Comparison of ENCODE assay signal across 8 mouse cellular contexts in genomic region chr13:55600657-55601056, GRCm38 (mm10). TPM values are rescaled to one million over a fixed set of nuclear protein-coding genes. Genes with fewer than 3 reads are reported as not detected.
DNase-seq lines count a peak whose midpoint lies in the region; ATAC-seq and TF ChIP-seq lines count a peak whose summit lies in the region.

No protein-coding gene starts in this region.

- no peak for TF ChIP-seq POLR2A in kidney, adult 2 months (IDR thresholded peaks at IDR 0.05; ENCODE audit: low read depth, low read length)
- no peak for TF ChIP-seq POLR2A in bone marrow macrophage, adult 2 months (IDR thresholded peaks at IDR 0.05; ENCODE audit: borderline replicate concordance, low read depth, low read length)
- TF ChIP-seq POLR2A in small intestine, adult 2 months (IDR thresholded peaks at IDR 0.05; ENCODE audit: low read depth, low read length): no peak

- H3K9me3 ChIP-seq in lung, embryonic 14.5 days (ENCODE audit: low read depth, low read length): no peaks in the 10 kb centered on the region

- peak; percentile 32 for DNase-seq in kidney, adult 2 months
- DNase-seq in kidney, adult 11 months: no peak
- peak; percentile 21 for DNase-seq in lung, embryonic 14.5 days
- DNase-seq in left cerebral cortex, adult 9 months (ENCODE audit: low spot score in 2 of 2): no peak
- no peak for DNase-seq in cerebellum, postnatal 36 days

- 7% methylated on average over 9 of the region's 9 CpGs for WGBS in kidney, adult 2 months
- 13% methylated on average over 9 of the region's 9 CpGs for WGBS in lung, embryonic 14.5 days
- WGBS in small intestine, adult 2 months: 7% methylated on average over 9 of the region's 9 CpGs

- ATAC-seq in hematopoietic stem cell, adult 5-6 weeks (replicated peaks in 1 of 2; ENCODE audit: insufficient read depth in 1 of 2, low FRiP score in 2 of 2, low TSS enrichment in 1 of 2, low read depth in 1 of 2, poor library complexity in 2 of 2, severe bottlenecking in 2 of 2): peak; percentile 35 to 58; a peak in 2 of 4 replicates
- no peak for ATAC-seq in lung, embryonic 14.5 days (ENCODE audit: insufficient read depth)

- peak overlapping the region; percentile 81 for H3K9ac ChIP-seq in lung, embryonic 14.5 days

- peak overlapping the region; percentile 98 for H3K4me3 ChIP-seq in kidney, adult 2 months (ENCODE audit: insufficient read depth, low read depth, low read length)
- peak overlapping the region; percentile 80 for H3K4me3 ChIP-seq in bone marrow macrophage, adult 2 months (ENCODE audit: insufficient read depth, low read length)
- H3K4me3 ChIP-seq in lung, embryonic 14.5 days (ENCODE audit: low read depth, low read length): peak overlapping the region; percentile 89
- peak overlapping the region; percentile 95; the same call in 1 of the 2 replicates for H3K4me3 ChIP-seq in small intestine, adult 2 months (ENCODE audit: low read depth, low read length)

- TF ChIP-seq CTCF in kidney, adult 2 months (conservative IDR thresholded peaks at IDR 0.05; ENCODE audit: insufficient read depth, insufficient read length, low read depth, low read length): no peak
- no peak for TF ChIP-seq CTCF in bone marrow macrophage, adult 2 months (IDR thresholded peaks at IDR 0.05; ENCODE audit: low read depth, low read length)
- TF ChIP-seq CTCF in lung, embryonic 14.5 days (IDR thresholded peaks at IDR 0.05; ENCODE audit: low read depth): no peak
- TF ChIP-seq CTCF in small intestine, adult 2 months (IDR thresholded peaks at IDR 0.05; ENCODE audit: extremely low read depth, insufficient read length, insufficient replicate concordance, low read depth, low read length): no peak

- no peak overlapping the region for H3K27ac ChIP-seq in kidney, adult 2 months (ENCODE audit: insufficient read depth, low read depth, low read length)
- H3K27ac ChIP-seq in bone marrow macrophage, adult 2 months (ENCODE audit: insufficient read depth, low read depth, low read length): peak overlapping the region; percentile 72
- no peak overlapping the region for H3K27ac ChIP-seq in lung, embryonic 14.5 days (ENCODE audit: low read depth)
- no peak overlapping the region for H3K27ac ChIP-seq in small intestine, adult 2 months (ENCODE audit: insufficient read depth, low read depth, low read length)

- H3K27me3 ChIP-seq in kidney, adult 2 months (replicated peaks; ENCODE audit: control insufficient read depth, insufficient read depth, low read length): no peaks in the 10 kb centered on the region
- no peaks in the 10 kb centered on the region for H3K27me3 ChIP-seq in lung, embryonic 14.5 days (ENCODE audit: insufficient read depth, low read length)
- no peaks in the 10 kb centered on the region for H3K27me3 ChIP-seq in small intestine, adult 2 months (ENCODE audit: control insufficient read depth, insufficient read depth, low read length)

- H3K4me2 ChIP-seq in lung, embryonic 14.5 days: peak overlapping the region; percentile 74

- peaks cover 4% of the 10 kb centered on the region; the same call in 1 of the 2 replicates for H3K4me1 ChIP-seq in kidney, adult 2 months (ENCODE audit: control insufficient read depth, insufficient read depth, low read length)
- 0 out of 2 replicates have a peak, but pooled peaks cover 3% of the 10 kb centered on the region for H3K4me1 ChIP-seq in bone marrow macrophage, adult 2 months (ENCODE audit: control insufficient read depth, insufficient read depth, low read length)
- no peaks in the 10 kb centered on the region; the same call in 1 of the 2 replicates for H3K4me1 ChIP-seq in lung, embryonic 14.5 days (ENCODE audit: insufficient read depth)
- H3K4me1 ChIP-seq in small intestine, adult 2 months (ENCODE audit: control insufficient read depth, insufficient read depth, insufficient read length, low read length): no peaks in the 10 kb centered on the region; the same call in 1 of the 2 replicates

- no peaks in the 10 kb centered on the region for H3K36me3 ChIP-seq in kidney, adult 2 months (ENCODE audit: control insufficient read depth, insufficient read depth, low read length)
- H3K36me3 ChIP-seq in lung, embryonic 14.5 days (ENCODE audit: insufficient read depth): peaks cover 29% of the 10 kb centered on the region
- H3K36me3 ChIP-seq in small intestine, adult 2 months (ENCODE audit: control insufficient read depth, insufficient read depth, low read length): peaks cover 26% of the 10 kb centered on the region

RNA-seq across cellular contexts. Expression of gene B4galt7, which starts 1.0 kb away (rescaled TPM):
- polyA plus RNA-seq in kidney, adult 2 months (2012; rRNA removed): 15.0 and 15.7 TPM in 2 replicates
- polyA plus RNA-seq in bone marrow macrophage, adult 2 months (2012; ENCODE audit: insufficient read depth, insufficient read length, missing spikeins): 25.2 and 27.5 TPM in 2 replicates
- 7.6 and 8.3 TPM in 2 replicates for total RNA-seq in hematopoietic stem cell, adult 5-6 weeks (2017)
- polyA plus RNA-seq in lung, embryonic 14.5 days (2014; fragmentation: Nextera tagmentation; extraction: Ambion mirVana): 16.3 and 22.1 TPM in 2 replicates
- polyA plus RNA-seq in small intestine, adult 2 months (2012; rRNA removed): 11.4 and 16.7 TPM in 2 replicates

RNA-seq across cellular contexts. Expression of gene Caml, which starts 22.1 kb away (rescaled TPM):
- 21.4 and 26.6 TPM in 2 replicates for polyA plus RNA-seq in kidney, adult 2 months (2012; rRNA removed)
- polyA plus RNA-seq in bone marrow macrophage, adult 2 months (2012; ENCODE audit: insufficient read depth, insufficient read length, missing spikeins): 44.9 and 45.8 TPM in 2 replicates
- 56.5 and 58.0 TPM in 2 replicates for total RNA-seq in hematopoietic stem cell, adult 5-6 weeks (2017)
- 54.9 and 55.8 TPM in 2 replicates for polyA plus RNA-seq in lung, embryonic 14.5 days (2014; fragmentation: Nextera tagmentation; extraction: Ambion mirVana)
- polyA plus RNA-seq in small intestine, adult 2 months (2012; rRNA removed): 3.8 and 5.7 TPM in 2 replicates

RNA-seq across cellular contexts. Expression of gene Tmed9, which starts 27.1 kb away (rescaled TPM):
- polyA plus RNA-seq in kidney, adult 2 months (2012; rRNA removed): 74.0 and 92.5 TPM in 2 replicates
- polyA plus RNA-seq in bone marrow macrophage, adult 2 months (2012; ENCODE audit: insufficient read depth, insufficient read length, missing spikeins): 90.3 and 94.9 TPM in 2 replicates
- 100 and 114 TPM in 2 replicates for total RNA-seq in hematopoietic stem cell, adult 5-6 weeks (2017)
- polyA plus RNA-seq in lung, embryonic 14.5 days (2014; fragmentation: Nextera tagmentation; extraction: Ambion mirVana): 69.7 and 76.5 TPM in 2 replicates
- polyA plus RNA-seq in small intestine, adult 2 months (2012; rRNA removed): 17.6 and 21.1 TPM in 2 replicates

RNA-seq across cellular contexts. Expression of gene Fam193b, which starts 29.7 kb away (rescaled TPM):
- 85.6 and 102 TPM in 2 replicates for polyA plus RNA-seq in kidney, adult 2 months (2012; rRNA removed)
- polyA plus RNA-seq in bone marrow macrophage, adult 2 months (2012; ENCODE audit: insufficient read depth, insufficient read length, missing spikeins): 45.6 and 47.6 TPM in 2 replicates
- total RNA-seq in hematopoietic stem cell, adult 5-6 weeks (2017): 25.6 and 35.0 TPM in 2 replicates
- polyA plus RNA-seq in lung, embryonic 14.5 days (2014; fragmentation: Nextera tagmentation; extraction: Ambion mirVana): 33.4 and 38.4 TPM in 2 replicates
- 51.0 and 76.9 TPM in 2 replicates for polyA plus RNA-seq in small intestine, adult 2 months (2012; rRNA removed)

RNA-seq across cellular contexts. Expression of gene Ddx46, which starts 34.2 kb away (rescaled TPM):
- polyA plus RNA-seq in kidney, adult 2 months (2012; rRNA removed): 12.3 and 13.0 TPM in 2 replicates
- polyA plus RNA-seq in bone marrow macrophage, adult 2 months (2012; ENCODE audit: insufficient read depth, insufficient read length, missing spikeins): 53.3 and 59.2 TPM in 2 replicates
- total RNA-seq in hematopoietic stem cell, adult 5-6 weeks (2017): 109 and 122 TPM in 2 replicates
- 38.5 and 43.7 TPM in 2 replicates for polyA plus RNA-seq in lung, embryonic 14.5 days (2014; fragmentation: Nextera tagmentation; extraction: Ambion mirVana)
- 2.2 and 5.1 TPM in 2 replicates for polyA plus RNA-seq in small intestine, adult 2 months (2012; rRNA removed)

Comparison
In these comparisons a context has a peak if more than half of its experiments do, and no peak if none do; other contexts are left out.
1. DNase-seq: peak in kidney, adult 2 months (single experiment) and lung, embryonic 14.5 days (single experiment); none in kidney, adult 11 months (single experiment), left cerebral cortex, adult 9 months (0 of 2) and cerebellum, postnatal 36 days (0 of 2).
2. Peak in every context shown above with its lines, with median percentiles within 50 percentile points of each other: H3K4me3 ChIP-seq.